Mouse (Mus musculus) stomach, postnatal 0 days (tissue): ENCODE data around the gene Cacng6.

ENCODE experiments used
- CTCF ChIP-seq: IDR thresholded peaks from 2 replicates; pipeline ENCODE4 v1.5.1; 2016; ENCODE audit warnings: antibody characterized with exemption, low read depth, mild to moderate bottlenecking, moderate library complexity
- EP300 ChIP-seq: optimal IDR thresholded peaks from 2 replicates; pipeline ENCODE3; 2016; ENCODE audit warnings: antibody characterized with exemption

DNA sequence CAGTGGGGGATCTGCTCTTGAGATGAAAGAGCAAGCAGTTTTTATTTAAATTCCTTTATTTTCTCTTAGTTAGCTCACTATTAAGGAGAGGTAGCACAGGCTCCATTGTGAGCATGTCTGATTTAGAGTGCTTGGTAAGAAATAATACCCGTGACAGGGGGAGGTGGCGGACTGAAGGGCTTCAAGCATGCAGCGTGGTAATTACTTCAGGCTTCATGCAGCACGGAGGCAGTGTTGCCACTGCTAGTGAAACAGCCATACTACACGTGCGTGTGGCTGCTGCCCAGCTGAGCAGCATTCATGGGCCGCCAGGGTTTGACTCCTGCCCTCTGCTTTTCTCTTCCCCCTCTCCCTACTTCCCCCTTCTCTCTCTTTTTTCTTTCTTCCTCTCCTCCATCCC lies 26.2 kb upstream of the Cacng6 start:
- TF ChIP-seq EP300 (no peak), CTCF (no peak)
